Mouse (Mus musculus) mesoderm, embryonic 11.5 days (tissue): ENCODE data around the gene Mcf2l.

Source experiments
- DNase-seq: peaks from one replicate; pipeline ENCODE4 v3.0.0-alpha.2; 2012; ENCODE audit warnings: low read depth, low spot score

Mcf2l gene

DNA sequence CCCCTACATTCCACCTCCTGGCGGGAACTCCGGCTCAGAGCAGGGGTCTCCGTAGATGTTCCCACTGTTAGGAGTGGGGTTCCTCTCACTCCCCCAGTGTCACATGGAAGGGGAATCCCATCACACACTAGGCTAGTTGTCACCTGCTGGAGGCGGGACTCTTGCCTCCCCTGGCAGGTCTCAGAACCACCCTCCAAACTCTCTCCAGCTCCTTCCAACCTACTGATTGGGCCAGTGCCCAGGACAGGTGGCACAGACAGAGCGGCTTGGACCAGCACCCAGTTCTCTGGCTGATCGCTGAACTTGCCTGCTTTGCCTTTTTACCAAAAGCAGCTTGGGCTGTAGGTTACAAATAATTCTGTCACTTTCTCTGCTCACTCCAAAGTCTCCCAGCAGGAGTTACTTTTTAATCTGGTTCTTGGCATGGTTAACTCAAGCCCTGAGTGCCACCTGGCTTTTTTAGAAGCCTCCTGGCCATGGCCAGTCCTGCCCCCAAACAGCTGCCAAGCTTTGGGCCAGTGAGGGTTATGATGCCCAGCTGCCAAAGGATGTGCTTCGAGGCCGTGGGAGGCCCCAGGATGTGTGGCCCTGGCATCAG is 687 bp downstream of the Mcf2l start:
- DNase-seq, result no peak

DNA sequence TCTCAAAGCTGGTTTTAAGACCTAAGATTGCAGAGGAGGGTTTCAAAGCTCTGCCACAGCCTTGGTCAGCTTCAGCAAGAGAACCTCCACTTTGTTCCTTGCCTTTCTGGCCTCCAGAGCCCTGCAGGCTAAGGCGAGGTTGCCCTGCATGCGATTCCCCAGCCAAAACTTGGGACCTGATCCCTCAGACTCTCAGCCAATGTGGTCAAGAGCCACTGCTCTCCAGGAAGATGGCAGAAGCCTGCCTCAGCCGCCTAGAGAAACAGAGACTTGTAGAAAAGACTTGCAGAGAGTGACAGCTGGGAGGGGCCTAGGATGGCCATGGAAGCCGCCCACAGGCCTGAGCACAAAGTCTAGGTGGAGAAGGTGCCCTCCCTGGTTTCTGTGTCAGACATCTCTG is 1.4 kb downstream of the Mcf2l start:
- no peak for DNase-seq

- no peak for DNase-seq
Observed at GRCm38 (mm10) chr8:12877126-12877525, 3.5 kb downstream of the Mcf2l start.

GRCm38 (mm10) chr8:12880163-12880562 is 6.6 kb downstream of the Mcf2l start:
- DNase-seq, result no peak

- DNase-seq, result no peak
Observed at GRCm38 (mm10) chr8:12883051-12884004, 9.7 kb downstream of the Mcf2l start.

GRCm38 (mm10) chr8:12887772-12888435 is 14.3 kb downstream of the Mcf2l start:
- no peak for DNase-seq

DNA sequence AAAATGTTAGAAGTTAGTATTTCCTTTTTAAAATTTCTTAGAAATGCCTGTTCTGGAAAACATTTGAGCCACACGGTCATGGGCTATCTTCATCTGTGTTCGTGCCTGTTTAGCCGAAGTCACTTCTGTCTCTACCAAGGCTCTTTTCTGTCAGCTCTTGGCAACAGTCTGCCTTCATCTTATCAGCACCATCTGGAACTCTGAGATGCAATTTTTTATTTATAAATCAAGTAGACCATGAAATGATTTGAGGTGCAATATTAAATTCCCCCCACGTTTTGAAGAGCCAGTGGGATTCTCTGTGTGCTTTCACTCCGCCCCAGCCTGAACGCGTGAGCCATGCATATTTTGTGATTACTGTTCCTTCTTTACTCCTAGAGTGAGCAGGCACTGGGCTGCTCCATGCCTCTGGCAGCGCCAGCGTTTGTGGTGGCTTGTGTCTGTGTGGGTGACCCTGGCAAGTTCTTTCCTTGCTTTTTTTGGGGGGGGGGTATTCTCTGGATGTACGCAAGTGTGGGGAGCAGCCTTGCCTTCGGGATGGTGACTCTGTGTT is 15.5 kb downstream of the Mcf2l start:
- DNase-seq, result no peak

- no peak for DNase-seq
Observed at GRCm38 (mm10) chr8:12892882-12893446, 19.4 kb downstream of the Mcf2l start.

DNA sequence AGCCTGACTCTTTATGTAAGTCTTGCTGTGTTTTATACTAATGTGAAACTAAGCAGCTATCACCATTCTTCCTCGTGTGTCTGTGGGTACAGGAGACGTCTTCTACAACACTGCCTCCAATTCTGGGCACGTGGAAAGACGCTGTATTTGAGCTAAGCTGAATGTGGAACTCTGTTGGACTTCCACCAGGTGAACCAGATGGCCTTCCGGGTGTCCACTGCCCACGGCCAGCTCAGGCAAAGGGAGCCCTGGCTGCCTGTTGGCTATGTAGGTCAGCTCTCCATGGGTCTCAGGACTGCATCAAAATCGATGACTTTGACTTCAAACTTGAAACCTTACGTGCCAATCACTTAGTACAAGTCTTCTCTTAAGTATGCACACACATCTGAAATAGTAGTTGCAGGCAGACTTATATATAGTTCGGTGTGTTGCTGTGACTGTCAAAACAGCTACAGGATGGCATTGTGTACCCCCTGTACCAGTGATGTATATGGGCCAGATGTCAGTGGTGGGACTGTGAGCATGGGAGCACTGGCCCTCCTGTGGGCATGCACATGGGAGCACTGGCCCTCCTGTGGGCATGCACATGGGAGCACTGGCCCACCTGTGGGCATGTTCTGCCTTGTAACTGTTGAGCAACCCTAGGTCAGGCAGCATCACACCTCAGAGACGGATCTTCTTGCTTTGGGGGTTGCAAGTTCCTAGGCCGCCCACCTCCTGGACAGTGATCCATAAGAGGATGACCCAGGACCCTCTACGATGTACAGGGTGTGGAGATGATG is 20.4 kb downstream of the Mcf2l start:
- DNase-seq, result no peak

DNA sequence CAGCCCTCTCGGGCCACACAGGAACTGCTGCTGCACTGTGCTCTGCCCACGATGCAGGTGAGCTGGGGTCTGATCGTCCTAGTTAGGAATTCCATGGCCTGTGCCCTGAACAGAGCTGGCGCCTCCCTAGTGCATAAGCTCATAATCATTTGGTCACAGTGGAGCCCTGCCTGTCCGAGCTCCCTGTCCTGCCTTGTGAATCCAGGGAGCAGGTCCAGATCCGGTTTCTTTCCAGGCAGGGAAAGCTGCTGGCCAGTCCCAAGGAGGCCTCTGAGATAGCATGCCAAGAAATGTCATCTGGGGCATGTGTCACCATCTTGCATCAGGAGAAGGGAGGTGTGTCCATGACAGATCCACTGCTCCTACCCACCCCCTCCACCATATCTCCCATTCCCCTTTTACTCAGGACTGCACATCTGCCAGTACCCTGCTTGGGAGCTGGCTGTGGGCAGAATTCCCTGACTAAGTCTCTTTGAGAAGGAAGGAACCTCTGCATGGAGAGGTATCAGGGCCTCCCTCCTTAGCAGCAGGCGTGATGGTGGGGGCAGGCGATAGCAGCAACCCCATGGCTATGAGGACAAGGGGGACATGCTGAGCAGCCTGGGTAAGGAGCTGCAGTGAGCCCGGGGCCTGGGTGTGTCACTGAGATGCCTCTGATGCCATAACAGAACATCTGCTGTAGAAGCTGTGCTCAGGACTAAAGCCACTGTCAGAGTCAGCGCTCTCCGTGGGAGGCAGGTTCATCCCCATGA is 21.4 kb downstream of the Mcf2l start:
- no peak for DNase-seq

- no peak for DNase-seq
Observed at GRCm38 (mm10) chr8:12895535-12896150, 22.0 kb downstream of the Mcf2l start.

- peak; percentile 62 for DNase-seq
Observed at GRCm38 (mm10) chr8:12896494-12897373, 23.1 kb downstream of the Mcf2l start.

- no peak for DNase-seq
Observed at GRCm38 (mm10) chr8:12897815-12898214, 24.2 kb downstream of the Mcf2l start.

DNA sequence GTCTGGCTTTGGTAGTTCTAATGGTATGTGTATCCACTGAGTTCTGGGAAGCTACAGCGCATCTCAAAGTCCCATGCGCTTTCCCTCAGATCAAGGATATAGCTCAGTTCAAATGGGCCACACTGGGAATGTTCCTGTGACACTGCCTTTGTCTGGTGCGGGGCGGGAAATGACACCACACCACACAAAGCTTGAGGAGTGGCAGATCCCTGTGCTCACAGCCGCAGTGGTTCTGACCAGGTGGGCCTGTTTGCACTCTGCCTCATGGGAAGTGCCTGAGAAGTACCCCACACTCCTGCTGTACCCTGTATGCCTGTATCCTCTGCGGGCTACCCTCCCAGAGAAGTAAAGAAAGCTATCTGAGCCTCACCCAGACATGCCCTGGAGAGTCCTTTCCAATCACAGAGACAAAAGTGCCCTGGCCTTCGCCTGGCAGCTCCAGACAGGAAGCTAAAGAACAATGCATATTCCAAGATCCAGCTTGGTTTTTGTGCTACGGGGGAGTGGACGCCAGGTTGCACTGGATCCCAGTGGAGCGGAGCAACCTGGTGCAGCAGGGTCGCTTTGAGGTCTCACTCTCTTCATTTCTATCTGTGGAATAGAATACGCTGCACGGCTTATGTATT is 30.3 kb downstream of the Mcf2l start:
- no peak for DNase-seq

GRCm38 (mm10) chr8:12905122-12905521 is 31.5 kb downstream of the Mcf2l start:
- no peak for DNase-seq

DNA sequence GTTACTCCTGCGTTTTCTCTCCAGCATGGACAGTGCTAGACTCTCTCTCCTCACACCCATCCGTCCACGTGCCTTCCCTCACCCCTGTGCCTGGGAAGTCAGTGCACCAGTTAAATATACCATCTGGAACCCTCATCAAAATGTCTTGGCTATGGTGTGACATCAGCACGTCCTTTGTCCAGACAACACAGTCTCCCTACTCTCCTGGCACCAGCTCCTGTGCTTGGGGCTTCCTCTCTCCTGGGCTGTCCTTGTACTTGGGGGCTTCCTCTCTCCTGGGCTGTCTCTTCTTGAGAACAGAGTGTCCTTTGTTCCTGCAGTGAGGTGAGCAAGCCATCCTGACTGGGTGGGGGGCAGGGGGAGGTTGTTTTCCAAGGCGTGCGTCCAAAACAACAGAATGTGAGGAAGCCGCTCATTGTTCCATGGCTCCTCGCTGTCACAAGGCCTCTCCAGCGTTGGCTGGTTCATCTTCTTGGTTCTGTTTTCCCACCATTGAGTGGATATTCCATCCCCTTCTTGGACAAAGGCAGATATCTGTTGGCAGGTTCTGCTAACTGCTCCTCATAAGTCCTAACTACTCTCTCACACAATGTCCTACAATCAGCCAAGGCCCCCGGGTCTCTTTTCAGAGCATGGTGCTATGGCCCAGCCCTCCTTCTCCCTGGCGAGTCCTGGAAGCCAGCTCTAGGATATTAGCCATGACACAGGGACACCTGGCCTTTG is 32.2 kb downstream of the Mcf2l start:
- DNase-seq, result no peak

DNA sequence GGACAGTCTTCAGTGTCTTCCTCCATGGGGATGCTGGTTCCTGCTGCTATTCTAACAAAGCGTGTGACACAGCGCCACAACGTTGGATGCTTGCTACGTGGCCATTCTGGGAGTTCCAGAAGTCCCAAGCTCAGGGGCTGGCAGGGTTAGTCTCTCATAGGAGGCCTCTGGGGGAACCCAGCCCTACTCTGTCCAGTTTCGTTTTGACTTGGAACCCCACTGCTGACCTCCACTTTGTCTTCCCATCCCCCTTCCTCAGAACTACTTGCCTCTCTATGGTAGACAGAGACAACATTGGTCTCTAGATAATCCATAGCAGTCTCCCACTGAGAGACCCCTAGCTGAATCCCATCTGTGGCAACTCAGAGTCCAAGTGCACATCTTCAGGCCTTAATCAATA is 33.0 kb downstream of the Mcf2l start:
- DNase-seq, result no peak

GRCm38 (mm10) chr8:12907730-12908129 is 34.1 kb downstream of the Mcf2l start:
- DNase-seq, result no peak
